34 mouse cellular contexts compared by ENCODE assay signal in the genomic region with DNA sequence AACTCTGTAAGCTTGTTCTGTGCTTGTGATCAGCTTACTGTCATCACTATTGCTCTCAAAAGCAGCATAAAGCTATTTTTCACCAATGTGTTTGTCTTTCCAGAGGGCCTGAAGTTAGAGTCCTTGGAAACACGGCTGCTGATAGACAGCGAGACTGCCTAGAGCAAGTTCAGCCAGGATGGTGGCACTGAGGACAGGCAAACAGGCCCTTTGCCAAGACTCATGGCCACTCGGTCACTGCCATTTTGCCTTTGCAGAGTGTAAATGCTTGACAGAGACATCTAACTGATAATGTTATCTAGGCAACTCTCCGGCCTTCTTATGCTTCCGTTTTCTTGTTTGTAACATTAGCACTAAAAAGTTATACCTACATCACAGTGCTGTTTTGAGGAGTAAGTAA.
"Had no signal": no experiment of that assay in that cellular context is flagged by ENCODE, and none has a peak within 500 bp of the region (broad histone marks: within the 10 kb centered on the region; RNA-seq: fewer than 3 reads in every experiment).

No protein-coding gene starts in this region.

- H3K4me3 ChIP-seq: heart, embryonic 10.5 days; heart, embryonic 12.5 days; heart, embryonic 13.5 days; heart, embryonic 15.5 days; hindbrain, embryonic 10.5 days; hindbrain, embryonic 12.5 days; hindbrain, embryonic 13.5 days; hindbrain, embryonic 15.5 days; intestine, embryonic 15.5 days; layer of hippocampus, adult 2 months; left cerebral cortex, adult 2 months had no signal

- DNase-seq: heart, postnatal 10 days; heart, postnatal 14 days; heart, postnatal 36 days; heart, postnatal 4 days; kidney, adult 11 months; kidney, adult 18-20 months; kidney, adult 2 months; kidney, adult 8-10 months; kidney, adult 9 months; kidney, postnatal 10 days; kidney, postnatal 14 days; kidney, postnatal 25 days; kidney, postnatal 36 days; kidney, postnatal 4 days; layer of hippocampus, adult 9-11 months; layer of hippocampus, postnatal 36 days had no signal

- H3K27ac ChIP-seq: heart, embryonic 10.5 days; heart, embryonic 13.5 days; heart, embryonic 15.5 days; hindbrain, embryonic 10.5 days; hindbrain, embryonic 12.5 days; hindbrain, embryonic 13.5 days; hindbrain, embryonic 14.5 days; hindbrain, embryonic 15.5 days; hindbrain, postnatal 0 days; intestine, embryonic 15.5 days; layer of hippocampus, adult 2 months; left cerebral cortex, adult 2 months had no signal

- H3K27me3 ChIP-seq: heart, embryonic 12.5 days; heart, embryonic 13.5 days; heart, embryonic 15.5 days; hindbrain, embryonic 12.5 days; hindbrain, embryonic 13.5 days; hindbrain, embryonic 15.5 days; intestine, embryonic 15.5 days had no signal

- H3K4me2 ChIP-seq: heart, embryonic 11.5 days; heart, embryonic 12.5 days; heart, embryonic 13.5 days; heart, embryonic 15.5 days; hindbrain, embryonic 12.5 days; hindbrain, embryonic 13.5 days; hindbrain, embryonic 14.5 days; hindbrain, embryonic 15.5 days; intestine, embryonic 15.5 days had no signal

- H3K9ac ChIP-seq: heart, embryonic 12.5 days; heart, embryonic 13.5 days; heart, embryonic 15.5 days; hindbrain, embryonic 12.5 days; hindbrain, embryonic 13.5 days; hindbrain, embryonic 14.5 days; hindbrain, embryonic 15.5 days; intestine, embryonic 15.5 days had no signal

- H3K9me3 ChIP-seq: heart, embryonic 10.5 days; heart, embryonic 12.5 days; heart, embryonic 13.5 days; heart, embryonic 15.5 days; hindbrain, embryonic 10.5 days; hindbrain, embryonic 12.5 days; hindbrain, embryonic 13.5 days; hindbrain, embryonic 15.5 days; intestine, embryonic 15.5 days had no signal

- H3K4me1 ChIP-seq: heart, embryonic 10.5 days; heart, embryonic 12.5 days; heart, embryonic 13.5 days; heart, embryonic 15.5 days; intestine, embryonic 15.5 days had no signal

- ATAC-seq: hindbrain, embryonic 16.5 days; hindbrain, postnatal 0 days; inflammation-experienced regulatory T-cells, adult 6 months; intestine, embryonic 15.5 days; intestine, embryonic 16.5 days; intestine, postnatal 0 days had no signal

- H3K36me3 ChIP-seq: heart, embryonic 10.5 days; heart, embryonic 15.5 days; hindbrain, embryonic 15.5 days had no signal
